Mouse (Mus musculus) T-cell, adult 2 months (primary cell): ENCODE measurements around the gene Pabpc4.

Experiments used
- DNase-seq: peaks from one replicate; pipeline ENCODE4 v3.0.0; 2022; ENCODE audit warnings: low spot score

Gene Pabpc4

GRCm38 (mm10) chr4:123261721-123262401, at the start of gene Pabpc4:
Pabpc4 (plus strand) TSS chr4:123262351.
- DNase-seq: no peak

GRCm38 (mm10) chr4:123213975-123214374, 48.2 kb upstream of the Pabpc4 start:
- DNase-seq: no peak

- DNase-seq: no peak
Observed at GRCm38 (mm10) chr4:123215367-123215766, 46.8 kb upstream of the Pabpc4 start.

- DNase-seq: peak; percentile 11
Observed at GRCm38 (mm10) chr4:123216782-123217181, 45.4 kb upstream of the Pabpc4 start.

- DNase-seq: peak; percentile 21
Observed at GRCm38 (mm10) chr4:123219720-123220357, 42.3 kb upstream of the Pabpc4 start.

- DNase-seq: no peak
Observed at GRCm38 (mm10) chr4:123220637-123221036, 41.5 kb upstream of the Pabpc4 start.

GRCm38 (mm10) chr4:123223309-123223708, 38.8 kb upstream of the Pabpc4 start:
- no peak for DNase-seq

- no peak for DNase-seq
Observed at GRCm38 (mm10) chr4:123225718-123226403, 36.3 kb upstream of the Pabpc4 start.

GRCm38 (mm10) chr4:123227707-123228106, 34.4 kb upstream of the Pabpc4 start:
- no peak for DNase-seq

GRCm38 (mm10) chr4:123228270-123228669, 33.9 kb upstream of the Pabpc4 start:
- no peak for DNase-seq

- DNase-seq: no peak
Observed at GRCm38 (mm10) chr4:123229166-123229565, 33.0 kb upstream of the Pabpc4 start.

GRCm38 (mm10) chr4:123232841-123233240, 29.3 kb upstream of the Pabpc4 start:
- no peak for DNase-seq

GRCm38 (mm10) chr4:123233492-123234084, 28.6 kb upstream of the Pabpc4 start, which contains the start of gene Heyl:
Heyl (plus strand) TSS chr4:123233556.
- DNase-seq: no peak

GRCm38 (mm10) chr4:123235835-123236430, 26.2 kb upstream of the Pabpc4 start:
- DNase-seq: no peak

GRCm38 (mm10) chr4:123236431-123237031, 25.6 kb upstream of the Pabpc4 start:
- DNase-seq: no peak

- no peak for DNase-seq
Observed at GRCm38 (mm10) chr4:123237386-123238266, 24.5 kb upstream of the Pabpc4 start.

- no peak for DNase-seq
Observed at GRCm38 (mm10) chr4:123239361-123240203, 22.6 kb upstream of the Pabpc4 start.

GRCm38 (mm10) chr4:123246221-123246620, 15.9 kb upstream of the Pabpc4 start:
- DNase-seq: no peak

GRCm38 (mm10) chr4:123246651-123247050, 15.5 kb upstream of the Pabpc4 start:
- DNase-seq: no peak
